Mouse (Mus musculus): ENCODE results near the gene Gm10488. TPM values are rescaled to one million over a fixed set of nuclear protein-coding genes. Genes with fewer than 3 reads are reported as not detected.

The Gm10488 gene
- not detected for polyA plus RNA-seq (2017; shearing (Covaris generic))

DNA sequence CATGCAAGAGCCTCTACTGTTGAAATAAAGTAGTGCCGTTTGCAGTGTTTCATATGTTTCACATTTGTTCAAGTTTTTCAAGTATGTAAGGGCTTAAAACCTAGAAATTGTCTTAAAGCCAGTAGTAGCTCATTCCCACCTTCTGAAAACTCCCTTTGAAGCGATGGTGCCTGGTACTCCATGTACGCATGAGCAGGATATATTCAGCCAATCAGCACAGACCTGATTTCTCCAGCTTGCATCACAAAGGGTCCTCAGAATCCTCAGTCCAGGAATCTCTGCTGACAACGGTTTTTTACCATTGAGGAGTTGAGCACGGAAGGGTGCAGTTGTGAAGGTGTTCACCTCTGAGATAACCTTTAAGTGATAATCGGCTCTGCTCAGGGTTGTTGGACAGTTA is at the start of gene Gm10488:
Gene Gm10488, plus strand, starts transcription at position 301 of the 400 bp plus-strand sequence.

